Mouse (Mus musculus) 3134 (cell line): ENCODE measurements at regions not wholly inside any gene's neighbourhood (a gene's known extent, or its start where the extent isn't known, plus 50 kb on each side); places are given as distances from the start of the nearest gene placed in this dataset.

ENCODE experiments used
- DNase-seq: peaks from one replicate; pipeline ENCODE4 v3.0.0-alpha.2; 2011; ENCODE audit warnings: low spot score; ENCODE audit not compliant: insufficient read length; ENCODE audit errors: extremely low read depth

- no peak for DNase-seq
Observed at GRCm38 (mm10) chr1:35428126-35428840, 578.5 kb downstream of the Plekhb2 start.

- DNase-seq = no peak
Observed at GRCm38 (mm10) chr1:35429471-35429870, 579.7 kb downstream of the Plekhb2 start.

GRCm38 (mm10) chr1:35435721-35436120, 585.9 kb downstream of the Plekhb2 start:
- no peak for DNase-seq

- no peak for DNase-seq
Observed at GRCm38 (mm10) chr1:35447345-35447744, 597.6 kb downstream of the Plekhb2 start.

GRCm38 (mm10) chr1:35452441-35453107, 602.8 kb downstream of the Plekhb2 start:
- no peak for DNase-seq

- no peak for DNase-seq
Observed at GRCm38 (mm10) chr1:35457591-35457990, 607.8 kb downstream of the Plekhb2 start.

GRCm38 (mm10) chr1:35465081-35465480, 603.1 kb upstream of the Hs6st1 start:
- DNase-seq = no peak

- no peak for DNase-seq
Observed at GRCm38 (mm10) chr1:35469185-35469753, 598.9 kb upstream of the Hs6st1 start.

- no peak for DNase-seq
Observed at GRCm38 (mm10) chr1:35478262-35478661, 589.9 kb upstream of the Hs6st1 start.

- no peak for DNase-seq
Observed at GRCm38 (mm10) chr1:35495963-35496362, 572.2 kb upstream of the Hs6st1 start.

- DNase-seq = no peak
Observed at GRCm38 (mm10) chr1:35522951-35523350, 545.2 kb upstream of the Hs6st1 start.

GRCm38 (mm10) chr1:35523790-35524362, 544.3 kb upstream of the Hs6st1 start:
- no peak for DNase-seq

- DNase-seq = no peak
Observed at GRCm38 (mm10) chr1:35524788-35525187, 543.4 kb upstream of the Hs6st1 start.

- no peak for DNase-seq
Observed at GRCm38 (mm10) chr1:35527750-35528476, 540.3 kb upstream of the Hs6st1 start.

GRCm38 (mm10) chr1:35535470-35535869, 532.7 kb upstream of the Hs6st1 start:
- DNase-seq = no peak

GRCm38 (mm10) chr1:35536276-35536675, 531.9 kb upstream of the Hs6st1 start:
- no peak for DNase-seq

- DNase-seq = no peak
Observed at GRCm38 (mm10) chr1:35548845-35549244, 519.4 kb upstream of the Hs6st1 start.

- no peak for DNase-seq
Observed at GRCm38 (mm10) chr1:35551503-35551902, 516.7 kb upstream of the Hs6st1 start.

- no peak for DNase-seq
Observed at GRCm38 (mm10) chr1:35562786-35563185, 505.4 kb upstream of the Hs6st1 start.

- DNase-seq = no peak
Observed at GRCm38 (mm10) chr1:35575203-35575602, 493.0 kb upstream of the Hs6st1 start.

GRCm38 (mm10) chr1:35579392-35579791, 488.8 kb upstream of the Hs6st1 start:
- DNase-seq = no peak
